Mouse (Mus musculus) c-Kit-positive CD71-positive TER-119-positive erythroid progenitor cells, embryonic 14.5 days (primary cell): ENCODE results near the gene Scn9a.

Source experiments
- DNase-seq: peaks from one replicate; pipeline ENCODE4 v3.0.0-alpha.2; 2013; ENCODE audit warnings: low spot score

Scn9a gene

GRCm38 (mm10) chr2:66462458-66462857 is 172.3 kb downstream of the Scn9a start:
- DNase-seq: no peak

GRCm38 (mm10) chr2:66440711-66441110 is 194.1 kb downstream of the Scn9a start, which contains the start of gene Scn1a:
Scn1a (minus strand) TSS chr2:66440840.
- DNase-seq: no peak

GRCm38 (mm10) chr2:66439764-66440471 is 194.8 kb downstream of the Scn9a start:
- DNase-seq: no peak

- no peak for DNase-seq
Measured at GRCm38 (mm10) chr2:66436286-66436685, 198.5 kb downstream of the Scn9a start.
